Mouse (Mus musculus) heart, embryonic 11.5 days (tissue): ENCODE measurements around the gene Sox13. TPM values are rescaled to one million over a fixed set of nuclear protein-coding genes. Genes with fewer than 3 reads are reported as not detected.

Experiments
- ATAC-seq: fragments of 200-750 bp; cut with Nextera tagmentation; replicated peaks from 2 replicates; pipeline ENCODE4 v1.8.0; 2017; ENCODE audit warnings: moderate library complexity; ENCODE audit not compliant: insufficient number of reproducible peaks, low FRiP score, low TSS enrichment
- H3K27ac ChIP-seq: fragments of 300-500 bp; sonication (generic); 2 replicates; pipeline ENCODE4 v1.5.1; 2014; ENCODE audit warnings: mild to moderate bottlenecking, low read depth, low read length
- H3K27me3 ChIP-seq: fragments of 300-500 bp; sonication (generic); 2 replicates; pipeline ENCODE4 v1.6.1; 2014; ENCODE audit warnings: mild to moderate bottlenecking, low read length, mixed read lengths; ENCODE audit not compliant: control insufficient read depth, insufficient read depth
- H3K36me3 ChIP-seq: fragments of 300-500 bp; sonication (generic); 2 replicates; pipeline ENCODE4 v1.6.1; 2014; ENCODE audit warnings: mild to moderate bottlenecking, low read length, moderate library complexity, mixed read lengths; ENCODE audit not compliant: control insufficient read depth, insufficient read depth
- H3K4me1 ChIP-seq: fragments of 300-500 bp; sonication (generic); 2 replicates; pipeline ENCODE4 v1.6.1; 2014; ENCODE audit warnings: low read length; ENCODE audit not compliant: control insufficient read depth, insufficient read depth
- H3K4me2 ChIP-seq: fragments of 300-500 bp; sonication (generic); 2 replicates; pipeline ENCODE4 v1.6.1; 2014; ENCODE audit warnings: mild to moderate bottlenecking, moderate library complexity
- H3K4me3 ChIP-seq: fragments of 300-500 bp; sonication (generic); 2 replicates; pipeline ENCODE4 v1.5.1; 2014; ENCODE audit warnings: low read depth, low read length
- H3K9ac ChIP-seq: fragments of 300-500 bp; sonication (generic); 2 replicates; pipeline ENCODE4 v1.6.1; 2014; ENCODE audit warnings: mild to moderate bottlenecking, low read depth, low read length, moderate library complexity
- H3K9me3 ChIP-seq: fragments of 300-500 bp; sonication (generic); replicated peaks from 2 replicates; pipeline ENCODE4 v1.6.1; 2016; ENCODE audit warnings: low read length; ENCODE audit not compliant: control insufficient read depth
- WGBS: fragments of 180-500 bp; shearing (Covaris S2); extraction: QIAGEN DNeasy Blood & Tissue Kit; methylation state at CpG from one replicate; pipeline ENCODE4 v1.1.7; 2014; ENCODE audit not compliant: insufficient replicate concordance; 5-methylcytosine and 5-hydroxymethylcytosine counted together
- polyA plus RNA-seq: library from polyadenylated mRNA; unstranded; fragments of >200 nt; fragmentation: Nextera tagmentation; extraction: Ambion mirVana; gene quantifications from 2 replicates; pipeline ENCODE4 v1.2.1, GENCODE M21; 2014

Gene Sox13
- polyA plus RNA-seq, 1 experiment from 2014 or later = 3.3 TPM

GRCm38 (mm10) chr1:133332656-133333430 lies 91.3 kb downstream of the Sox13 start:
- H3K9ac ChIP-seq = no peak overlapping the region
- no peaks in the 10 kb centered on the region for H3K9me3 ChIP-seq
- no peak overlapping the region for H3K27ac ChIP-seq
- H3K36me3 ChIP-seq = no peaks in the 10 kb centered on the region
- no peak for ATAC-seq
- peaks cover 27% of the 10 kb centered on the region for H3K27me3 ChIP-seq
- WGBS = 83% methylated on average over 11 of the region's 11 CpGs
- no peaks in the 10 kb centered on the region; the same call in 1 of the 2 replicates for H3K4me1 ChIP-seq
- no peak overlapping the region for H3K4me2 ChIP-seq
- no peak overlapping the region for H3K4me3 ChIP-seq

Other genes starting within 250 kb of the Sox13 start
- not detected in 2 replicates for gene Golt1a, start 114.6 kb downstream of the Sox13 start, polyA plus RNA-seq
- gene Kiss1, start 102.5 kb downstream of the Sox13 start, polyA plus RNA-seq = not detected in 2 replicates
- not detected in 2 replicates for gene Ren1, start 73.9 kb downstream of the Sox13 start, polyA plus RNA-seq
- 1.5 TPM in 2 replicates for gene Etnk2, start 60.8 kb downstream of the Sox13 start, polyA plus RNA-seq
- gene Snrpe, start 185.9 kb upstream of the Sox13 start, polyA plus RNA-seq = 489 and 500 TPM in 2 replicates
- not detected in 2 replicates for gene Zbed6, start 236.5 kb upstream of the Sox13 start, polyA plus RNA-seq
- 7.0 and 8.4 TPM in 2 replicates for gene Gm38394, start 236.9 kb upstream of the Sox13 start, polyA plus RNA-seq